Mouse (Mus musculus) forebrain, embryonic 16.5 days (tissue): Measurements from ENCODE around the gene Mettl24. TPM values are rescaled to one million over a fixed set of nuclear protein-coding genes. Genes with fewer than 3 reads are reported as not detected.
"Not testable (repeated sequence)": the region's sequence is repeated elsewhere in the genome, so short reads cannot be mapped to it uniquely, and the experiment has no call there.

Source experiments
- ATAC-seq: fragments of 200-750 bp; cut with Nextera tagmentation; 2 replicates; pipeline ENCODE4 v1.8.0; 2017; ENCODE audit warnings: mild to moderate bottlenecking, moderate library complexity
- H3K27ac ChIP-seq: fragments of 300-500 bp; sonication (generic); 2 replicates; pipeline ENCODE4 v1.5.1; 2014; ENCODE audit warnings: low read length, control low read depth
- H3K27me3 ChIP-seq: fragments of 300-500 bp; sonication (generic); replicated peaks from 2 replicates; pipeline ENCODE4 v1.6.1; 2014; ENCODE audit warnings: low read length; ENCODE audit not compliant: control insufficient read depth, insufficient read depth
- H3K36me3 ChIP-seq: fragments of 300-500 bp; sonication (generic); 2 replicates; pipeline ENCODE4 v1.6.1; 2014; ENCODE audit not compliant: control insufficient read depth, insufficient read depth
- H3K4me1 ChIP-seq: fragments of 300-500 bp; sonication (generic); replicated peaks from 2 replicates; pipeline ENCODE4 v1.6.1; 2014; ENCODE audit warnings: low read length; ENCODE audit not compliant: control insufficient read depth, insufficient read depth
- H3K4me2 ChIP-seq: fragments of 300-500 bp; sonication (generic); 2 replicates; pipeline ENCODE4 v1.6.1; 2014; ENCODE audit warnings: mild to moderate bottlenecking, low read length, control low read depth
- H3K4me3 ChIP-seq: fragments of 300-500 bp; sonication (generic); replicated peaks from 2 replicates; pipeline ENCODE4 v1.5.1; 2014; ENCODE audit warnings: mild to moderate bottlenecking, low read length, control low read depth
- H3K9ac ChIP-seq: fragments of 300-500 bp; sonication (generic); replicated peaks from 2 replicates; pipeline ENCODE4 v1.6.1; 2014; ENCODE audit warnings: low read depth, low read length, control low read depth
- H3K9me3 ChIP-seq: fragments of 300-500 bp; sonication (generic); 2 replicates; pipeline ENCODE4 v1.6.1; 2016; ENCODE audit warnings: low read length; ENCODE audit not compliant: control insufficient read depth
- WGBS: fragments of 180-500 bp; shearing (Covaris S2); extraction: QIAGEN DNeasy Blood & Tissue Kit; methylation state at CpG from one replicate; pipeline ENCODE4 v1.1.7; 2014; 5-methylcytosine and 5-hydroxymethylcytosine counted together
- polyA plus RNA-seq: library from polyadenylated mRNA; unstranded; fragments of >200 nt; fragmentation: Nextera tagmentation; extraction: Ambion mirVana; gene quantifications from 2 replicates; pipeline ENCODE4 v1.2.1, GENCODE M21; 2015

Gene Mettl24
- polyA plus RNA-seq, 1 experiment from 2014 or later = 0.27 TPM

- not testable (repeated sequence) for H3K4me3 ChIP-seq, ATAC-seq, H3K36me3 ChIP-seq, H3K4me2 ChIP-seq, H3K27me3 ChIP-seq, H3K9ac ChIP-seq, H3K4me1 ChIP-seq, H3K9me3 ChIP-seq, H3K27ac ChIP-seq
- 27% methylated on average over 5 of the region's 5 CpGs for WGBS
These were observed 126.4 kb downstream of the Mettl24 start for GRCm38 (mm10) chr10:40809411-40809910.

GRCm38 (mm10) chr10:40813627-40814026 is 130.5 kb downstream of the Mettl24 start:
- no peak overlapping the region for H3K4me3 ChIP-seq
- ATAC-seq = no peak
- H3K27me3 ChIP-seq = no peaks in the 10 kb centered on the region
- H3K9ac ChIP-seq = no peak overlapping the region
- 63% methylated on average over 4 of the region's 4 CpGs for WGBS
- H3K4me1 ChIP-seq = no peaks in the 10 kb centered on the region
- no peak overlapping the region for H3K27ac ChIP-seq
- no peaks in the 10 kb centered on the region for H3K9me3 ChIP-seq
- no peak overlapping the region for H3K4me2 ChIP-seq
- H3K36me3 ChIP-seq = no peaks in the 10 kb centered on the region

- no peak overlapping the region for H3K4me3 ChIP-seq
- 57% methylated on average over 6 of the region's 6 CpGs for WGBS
These were observed 133.4 kb downstream of the Mettl24 start for GRCm38 (mm10) chr10:40816471-40816870.

GRCm38 (mm10) chr10:40825952-40826351 is 142.9 kb downstream of the Mettl24 start:
- no peak overlapping the region; the same call in 1 of the 2 replicates for H3K27ac ChIP-seq
- no peaks in the 10 kb centered on the region for H3K9me3 ChIP-seq
- no peak for ATAC-seq
- H3K4me3 ChIP-seq = no peak overlapping the region
- 65% methylated on average over 6 of the region's 6 CpGs for WGBS
- H3K9ac ChIP-seq = no peak overlapping the region
- H3K4me1 ChIP-seq = no peaks in the 10 kb centered on the region; the same call in 1 of the 2 replicates
- H3K36me3 ChIP-seq = peaks cover 2% of the 10 kb centered on the region; the same call in 1 of the 2 replicates
- H3K4me2 ChIP-seq = no peak overlapping the region
- no peaks in the 10 kb centered on the region for H3K27me3 ChIP-seq

More at GRCm38 (mm10) chr10:40816471-40816870, 133.4 kb downstream of the Mettl24 start:
- Histone ChIP-seq H3K4me1 (no peaks in the 10 kb centered on the region), H3K36me3 (no peaks in the 10 kb centered on the region), H3K9ac (no peak overlapping the region), H3K27me3 (no peaks in the 10 kb centered on the region), H3K27ac (no peak overlapping the region), H3K9me3 (no peaks in the 10 kb centered on the region), H3K4me2 (no peak overlapping the region)
- ATAC-seq = no peak

GRCm38 (mm10) chr10:40827706-40828105 is 144.6 kb downstream of the Mettl24 start:
- H3K36me3 ChIP-seq = peaks cover 2% of the 10 kb centered on the region; the same call in 1 of the 2 replicates
- no peaks in the 10 kb centered on the region; the same call in 1 of the 2 replicates for H3K4me1 ChIP-seq
- no peak overlapping the region for H3K4me2 ChIP-seq
- no peak overlapping the region for H3K9ac ChIP-seq
- WGBS = 84% methylated on average over 4 of the region's 4 CpGs
- H3K9me3 ChIP-seq = no peaks in the 10 kb centered on the region
- no peaks in the 10 kb centered on the region for H3K27me3 ChIP-seq
- no peak overlapping the region for H3K27ac ChIP-seq
- no peak for ATAC-seq
- no peak overlapping the region for H3K4me3 ChIP-seq

GRCm38 (mm10) chr10:40830312-40830711 is 147.2 kb downstream of the Mettl24 start:
- H3K4me2 ChIP-seq = no peak overlapping the region
- peaks cover 12% of the 10 kb centered on the region for H3K36me3 ChIP-seq
- ATAC-seq = no peak
- H3K9me3 ChIP-seq = no peaks in the 10 kb centered on the region
- no peak overlapping the region for H3K9ac ChIP-seq
- no peak overlapping the region for H3K4me3 ChIP-seq
- H3K27ac ChIP-seq = no peak overlapping the region
- 94% methylated on average over 3 of the region's 3 CpGs for WGBS
- H3K27me3 ChIP-seq = no peaks in the 10 kb centered on the region
- H3K4me1 ChIP-seq = no peaks in the 10 kb centered on the region; the same call in 1 of the 2 replicates

GRCm38 (mm10) chr10:40831267-40831666 is 148.2 kb downstream of the Mettl24 start:
- no peak for ATAC-seq

GRCm38 (mm10) chr10:40840086-40840485 is 157.0 kb downstream of the Mettl24 start:
- 87% methylated on average over 5 of the region's 5 CpGs for WGBS
- no peaks in the 10 kb centered on the region for H3K4me1 ChIP-seq
- ATAC-seq = no peak

More at GRCm38 (mm10) chr10:40831267-40831666, 148.2 kb downstream of the Mettl24 start:
- no peak overlapping the region for H3K27ac ChIP-seq
- H3K4me3 ChIP-seq = no peak overlapping the region
- H3K4me2 ChIP-seq = no peak overlapping the region
- no peaks in the 10 kb centered on the region for H3K9me3 ChIP-seq
- 88% methylated on average over 6 of the region's 7 CpGs for WGBS
- H3K27me3 ChIP-seq = no peaks in the 10 kb centered on the region
- no peaks in the 10 kb centered on the region for H3K4me1 ChIP-seq
- no peak overlapping the region for H3K9ac ChIP-seq
- H3K36me3 ChIP-seq = peaks cover 12% of the 10 kb centered on the region

GRCm38 (mm10) chr10:40843841-40844240 is 160.8 kb downstream of the Mettl24 start:
- H3K27ac ChIP-seq = no peak overlapping the region
- H3K9me3 ChIP-seq = no peaks in the 10 kb centered on the region
- H3K9ac ChIP-seq = no peak overlapping the region
- peaks cover 23% of the 10 kb centered on the region for H3K36me3 ChIP-seq
- ATAC-seq = no peak
- H3K4me2 ChIP-seq = no peak overlapping the region
- H3K27me3 ChIP-seq = no peaks in the 10 kb centered on the region
- H3K4me1 ChIP-seq = no peaks in the 10 kb centered on the region; the same call in 1 of the 2 replicates
- 84% methylated on average over 5 of the region's 5 CpGs for WGBS
- H3K4me3 ChIP-seq = no peak overlapping the region

More at GRCm38 (mm10) chr10:40840086-40840485, 157.0 kb downstream of the Mettl24 start:
- Histone ChIP-seq H3K27ac (no peak overlapping the region), H3K4me3 (no peak overlapping the region), H3K4me2 (no peak overlapping the region), H3K9me3 (no peaks in the 10 kb centered on the region), H3K36me3 (peaks cover 16% of the 10 kb centered on the region; the same call in 1 of the 2 replicates), H3K9ac (no peak overlapping the region), H3K27me3 (no peaks in the 10 kb centered on the region)
